Mouse (Mus musculus) liver, embryonic 15.5 days (tissue): ENCODE results near the gene Upf3a. TPM values are rescaled to one million over a fixed set of nuclear protein-coding genes. Genes with fewer than 3 reads are reported as not detected.

ENCODE experiments used
- polyA plus RNA-seq: library from polyadenylated mRNA; unstranded; fragments of >200 nt; fragmentation: Nextera tagmentation; extraction: Ambion mirVana; gene quantifications from 2 replicates; pipeline ENCODE4 v1.2.1, GENCODE M21; 2015

Gene Upf3a
- polyA plus RNA-seq, 1 experiment from 2014 or later: 11.2 TPM

Other genes starting within 250 kb of the Upf3a start
- not detected in 2 replicates for gene 1700029H14Rik, start 223.2 kb upstream of the Upf3a start, polyA plus RNA-seq
- gene Rasa3, start 108.0 kb upstream of the Upf3a start, polyA plus RNA-seq: 16.4 and 19.0 TPM in 2 replicates
- 0.12 TPM in 1 of 2 replicates, not detected in the other for gene Cfap97d2, start 79.7 kb upstream of the Upf3a start, polyA plus RNA-seq
- 42.8 and 46.4 TPM in 2 replicates for gene Cdc16, start 27.9 kb upstream of the Upf3a start, polyA plus RNA-seq
- not detected in 2 replicates for gene AF366264, start 52.8 kb downstream of the Upf3a start, polyA plus RNA-seq
- 9.5 and 10.1 TPM in 2 replicates for gene Champ1, start 84.0 kb downstream of the Upf3a start, polyA plus RNA-seq
- 5.2 and 5.3 TPM in 2 replicates for gene Coprs, start 104.7 kb downstream of the Upf3a start, polyA plus RNA-seq